Mouse (Mus musculus) liver, embryonic 18 days (tissue): ENCODE results near the gene Ppp2ca. TPM values are rescaled to one million over a fixed set of nuclear protein-coding genes. Genes with fewer than 3 reads are reported as not detected.

Experiments used
- polyA plus RNA-seq: library from polyadenylated mRNA; depleted of rRNA; stranded (reverse); fragments of >200 nt; gene quantifications from 2 replicates; pipeline ENCODE4 v1.2.3, GENCODE M21; 2012; rRNA removed

Gene Ppp2ca
- polyA plus RNA-seq = 21.6 and 22.3 TPM in 2 replicates

GRCm38 (mm10) chr11:52098398-52098946 lies at the start of gene Ppp2ca:
Gene Ppp2ca, plus strand, starts transcription at chr11:52098681.

GRCm38 (mm10) chr11:52145428-52145827 lies 46.9 kb downstream of the Ppp2ca start, which contains the start of gene Olfr1373:
Gene Olfr1373, minus strand, starts transcription at chr11:52145528.

Other genes with a start within 250 kb of the Ppp2ca start
- 0.87 and 0.96 TPM in 2 replicates for gene Jade2, start 241.0 kb upstream of the Ppp2ca start, polyA plus RNA-seq
- gene Cdkn2aipnl, start 131.0 kb upstream of the Ppp2ca start, polyA plus RNA-seq = 15.7 and 16.5 TPM in 2 replicates
- gene Ube2b, start 97.9 kb upstream of the Ppp2ca start, polyA plus RNA-seq = 72.0 and 88.8 TPM in 2 replicates
- 0.63 and 0.64 TPM in 2 replicates for gene Cdkl3, start 94.5 kb upstream of the Ppp2ca start, polyA plus RNA-seq
- gene Olfr1373, start 46.8 kb downstream of the Ppp2ca start, polyA plus RNA-seq = not detected in 2 replicates
- gene Olfr1371, start 115.3 kb downstream of the Ppp2ca start, polyA plus RNA-seq = not detected in 2 replicates
- 54.1 and 59.6 TPM in 2 replicates for gene Skp1a, start 133.3 kb downstream of the Ppp2ca start, polyA plus RNA-seq
- 1.4 TPM in 2 replicates for gene Tcf7, start 184.3 kb downstream of the Ppp2ca start, polyA plus RNA-seq